Mouse (Mus musculus) Patski (cell line): ENCODE measurements around the gene Pipox. TPM values are rescaled to one million over a fixed set of nuclear protein-coding genes. Genes with fewer than 3 reads are reported as not detected.

Experiments
- ATAC-seq: fragments of 100-300 bp; one replicate; pipeline ENCODE4 v1.8.0; 2021
- CTCF ChIA-PET: fragments of 350-600 bp; sonication (Branson Sonifier 250); formaldehyde crosslinking; loops from one replicate; lab custom pipeline; 2022; ENCODE audit warnings: inconsistent platforms; lab: Charles Lee
- POLR2A ChIA-PET: fragments of 350-600 bp; sonication (Branson Sonifier 250); formaldehyde crosslinking; loops from one replicate; lab custom pipeline; 2022; ENCODE audit warnings: antibody characterized with exemption, inconsistent platforms; lab: Charles Lee
- DNase-seq: peaks from one replicate; pipeline ENCODE4 v3.0.0-alpha.2; 2011; ENCODE audit warnings: low read depth, low spot score
- H3K27me3 ChIP-seq: fragments of 371-371 bp; one replicate; pipeline ENCODE4 v1.5.1; 2021
- CTCF ChIP-seq: fragments of 100-300 bp; IDR thresholded peaks from one replicate; pipeline ENCODE4 v1.5.1; 2021
- in situ Hi-C: fragments of 300-500 bp; cut with MboI; formaldehyde crosslinking; loops from 3 replicates; pipeline ENCODE4 v1.11.1; 2018; ENCODE audit warnings: low pct_unique_long_range_greater_than_20kb, mixed read lengths
- polyA plus RNA-seq: library from polyadenylated mRNA; unstranded; gene quantifications from one replicate; pipeline ENCODE4 v1.2.3, GENCODE M21; 2021

The Pipox gene
- polyA plus RNA-seq, 1 experiment from 2014 or later: 0.15 TPM

GRCm38 (mm10) chr11:77851483-77852010 lies 42.3 kb downstream of the Pipox start:
- in situ Hi-C loops: no loop called here
- ChIA-PET POLR2A (no interaction called here), CTCF (interaction anchor here (0.9 to 2.1 kb wide), 3 partner anchors 115 to 151 kb away, joined by 3 to 7 read pairs (median 6); no protein-coding TSS in a partner anchor)
- no peaks in the 10 kb centered on the region for H3K27me3 ChIP-seq
- DNase-seq (no peak), ATAC-seq (no peak)
- no peak for TF ChIP-seq CTCF

- H3K27me3 ChIP-seq: no peaks in the 10 kb centered on the region
- in situ Hi-C loops: no loop called here
- no peak for DNase-seq
- POLR2A ChIA-PET: interaction anchor here (0.6 to 0.7 kb wide), 2 partner anchors 9 to 541 kb away, joined by 3 to 4 read pairs; no protein-coding TSS in a partner anchor
- TF ChIP-seq CTCF: no peak
- ATAC-seq: no peak
- CTCF ChIA-PET: interaction anchor here (1.8 kb wide), 1 partner anchor 116 kb away, joined by 6 read pairs; no protein-coding TSS in a partner anchor
Observed at GRCm38 (mm10) chr11:77850401-77851244, 43.3 kb downstream of the Pipox start.

GRCm38 (mm10) chr11:77849151-77849550 lies 44.7 kb downstream of the Pipox start:
- ChIA-PET CTCF (interaction anchor here (1.3 kb wide), 2 partner anchors 18 to 22 kb away, joined by 3 read pairs; no protein-coding TSS in a partner anchor), POLR2A (interaction anchor here (0.9 kb wide), 1 partner anchor 21 kb away, joined by 4 read pairs; no protein-coding TSS in a partner anchor)
- ATAC-seq (no peak), DNase-seq (no peak)
- in situ Hi-C loops: no loop called here
- TF ChIP-seq CTCF: no peak
- no peaks in the 10 kb centered on the region for H3K27me3 ChIP-seq

GRCm38 (mm10) chr11:77848131-77848530 lies 45.8 kb downstream of the Pipox start:
- no peaks in the 10 kb centered on the region for H3K27me3 ChIP-seq
- ATAC-seq: no peak
- ChIA-PET CTCF (interaction anchor here (1.3 kb wide), 2 partner anchors 19 to 21 kb away, joined by 3 read pairs; no protein-coding TSS in a partner anchor), POLR2A (no interaction called here)
- no peak for DNase-seq
- in situ Hi-C loops: no loop called here
- no peak for TF ChIP-seq CTCF

- ChIA-PET CTCF (interaction anchor here (1.3 kb wide), 1 partner anchor 19 kb away, joined by 3 read pairs; no protein-coding TSS in a partner anchor), POLR2A (no interaction called here)
- DNase-seq (no peak), ATAC-seq (no peak)
- no peaks in the 10 kb centered on the region for H3K27me3 ChIP-seq
- in situ Hi-C loops: no loop called here
- TF ChIP-seq CTCF: no peak
Observed at GRCm38 (mm10) chr11:77847599-77848128, 46.2 kb downstream of the Pipox start.

- DNase-seq (no peak), ATAC-seq (no peak)
- CTCF ChIA-PET: no interaction called here
- in situ Hi-C loops: no loop called here
- POLR2A ChIA-PET: no interaction called here
- no peaks in the 10 kb centered on the region for H3K27me3 ChIP-seq
- TF ChIP-seq CTCF: no peak
Observed at GRCm38 (mm10) chr11:77843906-77844200, 50.0 kb downstream of the Pipox start.

- ChIA-PET CTCF (no interaction called here), POLR2A (no interaction called here)
- DNase-seq (no peak), ATAC-seq (no peak)
- TF ChIP-seq CTCF: no peak
- in situ Hi-C loops: no loop called here
- no peaks in the 10 kb centered on the region for H3K27me3 ChIP-seq
Observed at GRCm38 (mm10) chr11:77843068-77843905, 50.6 kb downstream of the Pipox start.

- no peak for TF ChIP-seq CTCF
- no peak for DNase-seq
- ATAC-seq: no peak
- POLR2A ChIA-PET: interaction anchor here (1.1 kb wide), 1 partner anchor 9 kb away, joined by 4 read pairs; no protein-coding TSS in a partner anchor
- in situ Hi-C loops: no loop called here
- H3K27me3 ChIP-seq: no peaks in the 10 kb centered on the region
- CTCF ChIA-PET: no interaction called here
Observed at GRCm38 (mm10) chr11:77840523-77841245, 53.2 kb downstream of the Pipox start.

- no peak for TF ChIP-seq CTCF
- POLR2A ChIA-PET: no interaction called here
- CTCF ChIA-PET: interaction anchor here (0.9 to 1.9 kb wide), 3 partner anchors 16 to 130 kb away, joined by 3 to 5 read pairs (median 3); no protein-coding TSS in a partner anchor
- ATAC-seq (no peak), DNase-seq (no peak)
- no peaks in the 10 kb centered on the region for H3K27me3 ChIP-seq
- in situ Hi-C loops: no loop called here
Observed at GRCm38 (mm10) chr11:77837856-77838255, 56.0 kb downstream of the Pipox start.
